Mouse (Mus musculus): ENCODE measurements around the gene Get4.

The Get4 gene

GRCm38 (mm10) chr5:139282191-139282590 lies 30.1 kb downstream of the Get4 start:
- peak; percentile 85 to 96 for DNase-seq (ENCODE audit: inconsistent age in 2 of 2, low spot score in 1 of 2)

- no peak for DNase-seq (ENCODE audit: inconsistent age in 2 of 2, low spot score in 1 of 2)
Observed at GRCm38 (mm10) chr5:139283460-139284180, 31.5 kb downstream of the Get4 start.

GRCm38 (mm10) chr5:139285383-139286067 lies 33.4 kb downstream of the Get4 start:
- peak in 1 of 2 experiments; percentile 30 for DNase-seq (ENCODE audit: inconsistent age in 2 of 2, low spot score in 1 of 2)

- no peak for DNase-seq (ENCODE audit: inconsistent age in 2 of 2, low spot score in 1 of 2)
Observed at GRCm38 (mm10) chr5:139286142-139286941, 34.2 kb downstream of the Get4 start.

GRCm38 (mm10) chr5:139287099-139287498 lies 35.0 kb downstream of the Get4 start:
- peak in 1 of 2 experiments; percentile 30 for DNase-seq (ENCODE audit: inconsistent age in 2 of 2, low spot score in 1 of 2)

- no peak for DNase-seq (ENCODE audit: inconsistent age in 2 of 2, low spot score in 1 of 2)
Observed at GRCm38 (mm10) chr5:139287787-139288186, 35.7 kb downstream of the Get4 start.

GRCm38 (mm10) chr5:139288591-139288990 lies 36.5 kb downstream of the Get4 start:
- DNase-seq (ENCODE audit: inconsistent age in 2 of 2, low spot score in 1 of 2), result no peak

- DNase-seq (ENCODE audit: inconsistent age in 2 of 2, low spot score in 1 of 2), result no peak
Observed at GRCm38 (mm10) chr5:139290467-139291259, 38.5 kb downstream of the Get4 start.

GRCm38 (mm10) chr5:139291811-139292560 lies 39.9 kb downstream of the Get4 start:
- DNase-seq (ENCODE audit: inconsistent age in 2 of 2, low spot score in 1 of 2), result peak in 1 of 2 experiments; percentile 36

GRCm38 (mm10) chr5:139294089-139294488 lies 42.0 kb downstream of the Get4 start:
- DNase-seq (ENCODE audit: inconsistent age in 2 of 2, low spot score in 1 of 2), result peak in 1 of 2 experiments; percentile 30

GRCm38 (mm10) chr5:139297092-139297491 lies 45.0 kb downstream of the Get4 start:
- DNase-seq (ENCODE audit: inconsistent age in 2 of 2, low spot score in 1 of 2), result no peak

GRCm38 (mm10) chr5:139297745-139298144 lies 45.6 kb downstream of the Get4 start:
- no peak for DNase-seq (ENCODE audit: inconsistent age in 2 of 2, low spot score in 1 of 2)

GRCm38 (mm10) chr5:139302101-139302500 lies 50.0 kb downstream of the Get4 start:
- no peak for DNase-seq (ENCODE audit: inconsistent age in 2 of 2, low spot score in 1 of 2)

GRCm38 (mm10) chr5:139303646-139304061 lies 51.5 kb downstream of the Get4 start:
- no peak for DNase-seq (ENCODE audit: inconsistent age in 2 of 2, low spot score in 1 of 2)

- DNase-seq (ENCODE audit: inconsistent age in 2 of 2, low spot score in 1 of 2), result no peak
Observed at GRCm38 (mm10) chr5:139309946-139310345, 57.8 kb downstream of the Get4 start.

GRCm38 (mm10) chr5:139310477-139310876 lies 58.4 kb downstream of the Get4 start:
- no peak for DNase-seq (ENCODE audit: inconsistent age in 2 of 2, low spot score in 1 of 2)

- peak in 1 of 2 experiments; percentile 77 for DNase-seq (ENCODE audit: inconsistent age in 2 of 2, low spot score in 1 of 2)
Observed at GRCm38 (mm10) chr5:139311822-139312221, 59.7 kb downstream of the Get4 start.

GRCm38 (mm10) chr5:139313536-139313935 lies 61.4 kb downstream of the Get4 start:
- DNase-seq (ENCODE audit: inconsistent age in 2 of 2, low spot score in 1 of 2), result no peak

- no peak for DNase-seq (ENCODE audit: inconsistent age in 2 of 2, low spot score in 1 of 2)
Observed at GRCm38 (mm10) chr5:139314941-139315642, 63.0 kb downstream of the Get4 start.

All from adrenal gland, adult (tissue).